Mouse (Mus musculus) activated CD4-positive, CD25-positive, alpha-beta regulatory T cell, adult 4 months (primary cell): ENCODE measurements around the gene Hypk. TPM values are rescaled to one million over a fixed set of nuclear protein-coding genes. Genes with fewer than 3 reads are reported as not detected.

Experiments
- ATAC-seq: one replicate; pipeline ENCODE4 v1.8.0; 2017
- polyA plus RNA-seq, 2 experiments: library from polyadenylated mRNA; unstranded; fragments of 100-300 nt; shearing (Covaris generic); gene quantifications; one replicate each; pipeline ENCODE4 v1.2.1; 2017

Gene Hypk
- polyA plus RNA-seq, 2 experiments from 2014 or later, result 120 to 207 TPM

DNA sequence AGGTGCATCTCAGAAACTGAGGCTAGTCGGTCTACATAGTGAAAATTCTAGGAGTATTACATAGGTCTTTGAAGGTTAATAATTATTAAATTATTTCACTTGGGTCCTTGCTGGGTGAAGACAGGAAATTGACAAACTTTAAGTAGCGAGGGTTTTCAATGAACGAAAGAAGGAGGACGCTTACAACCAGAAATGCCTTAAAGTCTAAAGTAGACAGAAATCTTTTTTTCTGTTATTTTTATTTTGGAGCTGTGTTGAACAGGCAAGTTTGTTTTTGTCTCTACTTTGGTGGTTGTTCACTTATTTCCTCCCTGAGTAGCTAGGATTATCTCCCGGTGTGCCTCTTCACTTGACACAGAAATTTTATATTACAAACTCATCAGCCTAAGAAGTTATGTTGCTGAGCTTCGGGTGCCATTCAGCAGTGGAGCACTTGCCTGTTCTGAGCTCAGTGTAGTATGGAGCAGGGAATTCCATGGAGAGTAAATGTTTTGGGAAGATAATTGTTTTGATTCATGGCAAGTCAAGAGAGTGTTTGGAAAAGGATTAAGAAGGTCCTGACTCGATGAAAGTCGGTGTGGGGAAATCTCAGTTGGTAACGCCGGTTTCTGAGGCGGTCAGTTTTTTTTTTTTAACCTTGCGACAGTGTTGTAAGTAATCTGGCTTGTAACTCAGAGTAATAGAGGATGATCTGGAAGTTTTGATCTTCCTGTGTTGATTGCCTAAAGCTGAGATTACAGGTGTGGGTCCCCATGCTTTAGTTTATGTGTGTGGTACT lies 54.3 kb downstream of the Hypk start:
- ATAC-seq, result no peak

DNA sequence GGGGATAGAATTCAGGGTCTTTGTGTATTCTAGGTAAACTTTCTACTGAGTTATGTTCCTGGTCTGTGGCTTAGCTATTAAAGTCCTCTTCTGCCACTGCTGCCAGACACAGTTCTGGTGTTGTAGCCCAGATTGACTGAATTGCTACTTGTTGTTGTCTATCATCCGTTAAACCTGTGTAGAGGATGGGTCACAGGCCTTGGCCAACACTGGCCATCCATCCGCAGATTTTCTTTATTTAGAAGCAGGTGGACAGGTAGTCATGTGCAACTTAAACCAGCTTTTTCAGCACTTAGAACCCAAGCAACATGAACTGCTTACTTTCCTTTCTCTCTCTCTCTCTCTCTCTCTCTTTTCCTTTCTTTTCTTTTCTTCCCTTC lies 54.9 kb downstream of the Hypk start:
- no peak for ATAC-seq

Other genes starting within 250 kb of the Hypk start
- 10 to 100 TPM; 22.9 to 30.2 TPM for gene Trp53bp1, start 181.9 kb upstream of the Hypk start, polyA plus RNA-seq
- gene Map1a, start 163.7 kb upstream of the Hypk start, polyA plus RNA-seq, result under 1 TPM; 0.10 to 0.32 TPM
- 1 to 10 TPM; 9.6 to 9.8 TPM for gene Ppip5k1, start 97.9 kb upstream of the Hypk start, polyA plus RNA-seq
- gene Ckmt1, start 95.6 kb upstream of the Hypk start, polyA plus RNA-seq, result 1 to 10 TPM in 1 of 2 experiments, under 1 TPM in 1; 0.83 to 1.5 TPM
- gene Strc, start 66.1 kb upstream of the Hypk start, polyA plus RNA-seq, result under 1 TPM; 0.31 to 0.60 TPM
- gene Pdia3, start 39.5 kb upstream of the Hypk start, polyA plus RNA-seq, result 1,000 to 10,000 TPM in 1 of 2 experiments, 100 to 1,000 TPM in 1; 658 to 1,122 TPM
- 1 to 10 TPM; 2.3 to 3.8 TPM for gene Catsper2, start 39.5 kb upstream of the Hypk start, polyA plus RNA-seq
- gene Ell3, start 9.0 kb upstream of the Hypk start, polyA plus RNA-seq, result 1 to 10 TPM in 1 of 2 experiments, under 1 TPM in 1; 0.78 to 1.0 TPM
- gene Serf2, start 4.1 kb upstream of the Hypk start, polyA plus RNA-seq, result 1,000 to 10,000 TPM in 1 of 2 experiments, 100 to 1,000 TPM in 1; 759 to 1,222 TPM
- gene Serinc4, start 3.5 kb downstream of the Hypk start, polyA plus RNA-seq, result not detected
- 100 to 1,000 TPM in 1 of 2 experiments, 10 to 100 TPM in 1; 82.1 to 109 TPM for gene Mfap1b, start 20.8 kb downstream of the Hypk start, polyA plus RNA-seq
- gene Mfap1a, start 53.4 kb downstream of the Hypk start, polyA plus RNA-seq, result 10 to 100 TPM; 32.7 to 47.6 TPM
- 10 to 100 TPM; 10.1 to 20.5 TPM for gene Wdr76, start 53.4 kb downstream of the Hypk start, polyA plus RNA-seq